Mouse (Mus musculus) MEL (cell line): ENCODE results near the gene Siglece.

ENCODE experiments used
- CHD1 ChIP-seq: IDR thresholded peaks from 2 replicates; pipeline ENCODE4 v1.6.1; 2012; ENCODE audit warnings: low read depth, mild to moderate bottlenecking, inconsistent platforms, low read length, improper control_type of control experiment
- CTCF ChIP-seq, 3 experiments: IDR thresholded peaks in 2 of 3; conservative IDR thresholded peaks in 1 of 3; 2 replicates each; pipeline ENCODE4 v1.5.1; 2011 to 2012; ENCODE audit warnings: low read length in 3 of 3, low read depth in 2 of 3, mild to moderate bottlenecking in 2 of 3, improper control_type of control experiment in 1 of 3, inconsistent platforms in 1 of 3, mixed read lengths in 1 of 3, moderate library complexity in 1 of 3; ENCODE audit not compliant: control insufficient read depth in 1 of 3, insufficient read depth in 1 of 3, poor library complexity in 1 of 3, severe bottlenecking in 1 of 3
- GATA1 ChIP-seq: IDR thresholded peaks from 2 replicates; pipeline ENCODE4 v1.6.1; 2011; ENCODE audit warnings: low read depth, low read length, improper control_type of control experiment
- MAFK ChIP-seq: IDR thresholded peaks from 2 replicates; pipeline ENCODE4 v1.6.1; 2011; ENCODE audit warnings: low read depth, mild to moderate bottlenecking, low read length, improper control_type of control experiment, borderline replicate concordance
- MAX ChIP-seq: IDR thresholded peaks from 2 replicates; pipeline ENCODE4 v1.6.1; 2011; ENCODE audit warnings: low read length, improper control_type of control experiment
- MAZ ChIP-seq: IDR thresholded peaks from 2 replicates; pipeline ENCODE4 v1.6.1; 2012; ENCODE audit warnings: low read depth, mild to moderate bottlenecking, inconsistent platforms, low read length, improper control_type of control experiment
- MYB ChIP-seq: IDR thresholded peaks from 2 replicates; pipeline ENCODE4 v1.6.1; 2011; ENCODE audit warnings: mild to moderate bottlenecking, low read depth, low read length, improper control_type of control experiment
- MYC ChIP-seq: IDR thresholded peaks from 2 replicates; pipeline ENCODE4 v1.6.1; 2011; ENCODE audit warnings: low read depth, mild to moderate bottlenecking, low read length, improper control_type of control experiment, moderate library complexity
- POLR2A ChIP-seq, 2 experiments: IDR thresholded peaks; 2 replicates each; pipeline ENCODE4 v1.6.1; 2011 to 2012; ENCODE audit warnings: low read length in 2 of 2, mild to moderate bottlenecking in 2 of 2, control low read depth in 1 of 2, improper control_type of control experiment in 1 of 2, low read depth in 1 of 2, moderate library complexity in 1 of 2; ENCODE audit not compliant: control insufficient read depth in 1 of 2, insufficient read depth in 1 of 2, poor library complexity in 1 of 2
- SIN3A ChIP-seq: IDR thresholded peaks from 2 replicates; pipeline ENCODE4 v1.6.1; 2012; ENCODE audit warnings: low read length, improper control_type of control experiment, inconsistent platforms
- TCF12 ChIP-seq: IDR thresholded peaks from 2 replicates; pipeline ENCODE4 v1.6.1; 2014; ENCODE audit warnings: low read depth, mild to moderate bottlenecking, inconsistent platforms, low read length, improper control_type of control experiment, moderate library complexity
- USF1 ChIP-seq: IDR thresholded peaks from 2 replicates; pipeline ENCODE4 v1.6.1; 2014; ENCODE audit warnings: low read depth, mild to moderate bottlenecking, inconsistent platforms, low read length, improper control_type of control experiment, moderate library complexity
- ZC3H11A ChIP-seq: IDR thresholded peaks from 2 replicates; pipeline ENCODE4 v1.6.1; 2012; ENCODE audit warnings: low read depth, mild to moderate bottlenecking, inconsistent platforms, low read length, improper control_type of control experiment
- ZKSCAN1 ChIP-seq: IDR thresholded peaks from 2 replicates; pipeline ENCODE4 v1.6.1; 2012; ENCODE audit warnings: low read depth, mild to moderate bottlenecking, inconsistent platforms, low read length, improper control_type of control experiment, moderate library complexity

DNA sequence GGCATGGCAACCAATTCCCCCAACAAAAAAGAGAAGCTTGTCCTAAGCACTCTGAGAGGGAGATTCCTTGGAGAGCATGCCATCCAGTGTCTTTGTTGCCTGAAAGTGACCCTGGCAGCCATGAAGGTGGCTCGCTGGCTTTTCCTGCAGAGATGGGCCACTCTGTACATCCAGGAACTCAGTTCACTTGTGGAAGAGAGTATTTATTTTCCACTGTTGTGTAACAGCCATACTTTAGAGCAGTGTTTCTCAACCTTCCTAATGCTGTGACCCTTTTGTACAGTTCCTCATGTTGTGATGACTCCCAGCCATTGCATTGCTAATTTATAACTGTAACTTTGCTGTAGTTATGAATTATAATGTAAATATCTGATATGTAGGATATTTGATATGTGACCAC, 22.8 kb downstream of the Siglece start:
- TF ChIP-seq CTCF (IDR thresholded peaks at IDR 0.05 in 2 of 3, conservative IDR thresholded peaks at IDR 0.05 in 1 of 3; ENCODE audit: control insufficient read depth in 1 of 3, insufficient read depth in 1 of 3, low read depth in 2 of 3, low read length in 3 of 3, poor library complexity in 1 of 3, severe bottlenecking in 1 of 3), result no peak
- no peak for TF ChIP-seq POLR2A (IDR thresholded peaks at IDR 0.05; ENCODE audit: control insufficient read depth in 1 of 2, insufficient read depth in 1 of 2, low read depth in 1 of 2, low read length in 2 of 2, poor library complexity in 1 of 2)
- no peak for TF ChIP-seq TCF12
- no peak for TF ChIP-seq USF1
- TF ChIP-seq CHD1, result no peak
- no peak for TF ChIP-seq GATA1
- TF ChIP-seq MAX, result no peak
- TF ChIP-seq ZC3H11A, result no peak
- no peak for TF ChIP-seq SIN3A
- TF ChIP-seq MAZ, result no peak
- no peak for TF ChIP-seq MYC
- no peak for TF ChIP-seq ZKSCAN1
- TF ChIP-seq MYB, result no peak
- TF ChIP-seq MAFK, result no peak
